ENCODE assay signal across 18 mouse cellular contexts in the genomic region with DNA sequence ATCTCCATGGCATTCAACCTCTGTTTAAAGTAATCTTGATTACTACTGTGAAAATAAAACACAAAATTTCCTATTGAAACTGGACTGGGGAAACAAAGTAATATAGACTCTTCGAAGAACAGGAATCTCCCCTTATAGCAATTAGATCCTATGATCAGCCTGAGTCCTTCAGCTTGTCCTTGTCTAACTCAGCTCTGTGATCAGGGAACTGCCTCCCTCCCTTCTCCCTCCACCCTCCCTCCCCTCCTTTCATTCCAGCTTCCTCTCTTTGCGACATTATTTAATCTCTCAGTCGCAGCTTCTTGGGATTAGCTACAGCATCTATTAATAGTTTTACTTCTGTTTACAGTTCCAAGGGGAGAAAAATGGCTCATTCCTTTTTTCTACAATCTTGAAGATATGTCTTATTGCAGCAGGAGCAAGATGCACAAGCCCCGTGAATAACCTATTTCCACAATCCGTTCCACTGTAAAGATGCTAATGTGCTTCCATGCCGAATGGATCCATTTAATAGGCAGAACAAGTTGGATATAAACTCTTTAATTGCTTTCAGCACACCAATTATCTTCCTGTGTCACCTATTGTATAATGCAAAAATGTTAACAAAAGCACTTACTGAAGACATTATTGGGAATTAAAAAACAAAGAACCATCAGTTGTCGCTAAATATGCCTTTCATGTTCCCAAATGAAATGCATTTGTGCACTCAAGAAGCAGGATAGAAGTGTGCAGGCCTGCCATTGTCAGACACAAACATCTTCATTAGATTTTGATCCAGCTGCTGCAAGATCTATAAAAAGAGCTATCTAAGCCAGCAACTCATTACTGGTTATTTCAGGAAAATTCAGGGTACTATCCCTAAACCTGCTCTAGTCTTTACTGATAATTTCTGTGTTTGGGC.
DNase-seq lines count a peak whose midpoint lies in the region; ATAC-seq and TF ChIP-seq lines count a peak whose summit lies in the region.
"Had no signal": no experiment of that assay in that cellular context is flagged by ENCODE, and none has a peak within 500 bp of the region (broad histone marks: within the 10 kb centered on the region; RNA-seq: fewer than 3 reads in every experiment).

No protein-coding gene starts in this region.

- WGBS in neural tube, embryonic 13.5 days, result 33% methylated on average over 7 of the region's 7 CpGs
- WGBS in forebrain, postnatal 0 days, result 10% methylated on average over 7 of the region's 7 CpGs
- 18% methylated on average over 7 of the region's 7 CpGs for WGBS in midbrain, postnatal 0 days
- WGBS in embryonic facial prominence, embryonic 10.5 days, result 56% methylated on average over 7 of the region's 7 CpGs

- H3K4me2 ChIP-seq in neural tube, embryonic 13.5 days, result 0 out of 2 replicates have a peak overlapping the region, but pooled peaks have one; percentile 5
- H3K4me2 ChIP-seq in forebrain, postnatal 0 days (ENCODE audit: low read depth), result no peak overlapping the region
- H3K4me2 ChIP-seq in midbrain, postnatal 0 days (ENCODE audit: low read depth, low read length, poor library complexity, severe bottlenecking), result no peak overlapping the region
- H3K4me2 ChIP-seq: heart, embryonic 12.5 days; intestine, embryonic 15.5 days; kidney, embryonic 15.5 days; neural tube, embryonic 12.5 days had no signal

- peak overlapping the region; percentile 49 for H3K27ac ChIP-seq in neural tube, embryonic 13.5 days (replicated peaks)
- no peak overlapping the region for H3K27ac ChIP-seq in forebrain, postnatal 0 days (ENCODE audit: low read depth, low read length)
- no peak overlapping the region for H3K27ac ChIP-seq in midbrain, postnatal 0 days (ENCODE audit: low read depth, low read length)
- H3K27ac ChIP-seq in embryonic facial prominence, embryonic 10.5 days (replicated peaks), result no peak overlapping the region
- H3K27ac ChIP-seq: intestine, embryonic 15.5 days; kidney, embryonic 15.5 days; neural tube, embryonic 12.5 days had no signal

- H3K4me1 ChIP-seq in neural tube, embryonic 13.5 days (replicated peaks), result peaks cover 31% of the 10 kb centered on the region; the same call in 1 of the 2 replicates
- no peaks in the 10 kb centered on the region for H3K4me1 ChIP-seq in forebrain, postnatal 0 days (ENCODE audit: insufficient read depth)
- H3K4me1 ChIP-seq in midbrain, postnatal 0 days (ENCODE audit: insufficient read depth, low read length), result no peaks in the 10 kb centered on the region; the same call in 1 of the 2 replicates
- H3K4me1 ChIP-seq in embryonic facial prominence, embryonic 10.5 days, result no peaks in the 10 kb centered on the region
- H3K4me1 ChIP-seq: heart, embryonic 12.5 days; intestine, embryonic 15.5 days; kidney, embryonic 15.5 days; neural tube, embryonic 12.5 days had no signal

- no peaks in the 10 kb centered on the region for H3K36me3 ChIP-seq in neural tube, embryonic 13.5 days
- H3K36me3 ChIP-seq in forebrain, postnatal 0 days (ENCODE audit: insufficient read depth), result no peaks in the 10 kb centered on the region
- no peaks in the 10 kb centered on the region for H3K36me3 ChIP-seq in midbrain, postnatal 0 days (ENCODE audit: insufficient read depth, low read length)
- H3K36me3 ChIP-seq in embryonic facial prominence, embryonic 10.5 days (replicated peaks), result no peaks in the 10 kb centered on the region
- H3K36me3 ChIP-seq: heart, embryonic 12.5 days; intestine, embryonic 15.5 days; kidney, embryonic 15.5 days; neural tube, embryonic 12.5 days had no signal

- H3K4me3 ChIP-seq in neural tube, embryonic 13.5 days, result no peak overlapping the region
- no peak overlapping the region for H3K4me3 ChIP-seq in forebrain, postnatal 0 days (ENCODE audit: low read depth, low read length)
- H3K4me3 ChIP-seq in midbrain, postnatal 0 days (ENCODE audit: low read depth, low read length), result no peak overlapping the region
- H3K4me3 ChIP-seq in embryonic facial prominence, embryonic 10.5 days, result no peak overlapping the region
- H3K4me3 ChIP-seq: heart, embryonic 12.5 days; intestine, embryonic 15.5 days; kidney, embryonic 15.5 days; neural tube, embryonic 12.5 days had no signal

- H3K27me3 ChIP-seq in neural tube, embryonic 13.5 days, result no peaks in the 10 kb centered on the region
- no peaks in the 10 kb centered on the region for H3K27me3 ChIP-seq in forebrain, postnatal 0 days (ENCODE audit: insufficient read depth, low read length)
- no peaks in the 10 kb centered on the region for H3K27me3 ChIP-seq in midbrain, postnatal 0 days (ENCODE audit: insufficient read depth, low read length)
- H3K27me3 ChIP-seq in embryonic facial prominence, embryonic 10.5 days (replicated peaks; ENCODE audit: low read depth, poor library complexity, severe bottlenecking), result no peaks in the 10 kb centered on the region
- H3K27me3 ChIP-seq: heart, embryonic 12.5 days; intestine, embryonic 15.5 days; kidney, embryonic 15.5 days; neural tube, embryonic 12.5 days had no signal

- no peak for DNase-seq in neural tube, embryonic 10.5 days (ENCODE audit: extremely low spot score, low spot score)
- peak; percentile 11 for DNase-seq in forebrain, postnatal 0 days
- peak; percentile 9 for DNase-seq in midbrain, postnatal 0 days (ENCODE audit: low spot score)
- no peak for DNase-seq in left cerebral cortex, adult 8-10 months (ENCODE audit: low spot score in 2 of 2)
- no peak for DNase-seq in kidney, adult 18-20 months
- DNase-seq in embryonic facial prominence, embryonic 10.5 days (ENCODE audit: low spot score), result no peak
- DNase-seq: cerebellum, postnatal 14 days; gastrocnemius, postnatal 36 days; liver; liver, postnatal 0 days; lung, postnatal 36 days; right cerebral cortex, postnatal 4 days; thymus, postnatal 4 days had no signal

- no peaks in the 10 kb centered on the region for H3K9me3 ChIP-seq in neural tube, embryonic 13.5 days
- H3K9me3 ChIP-seq in forebrain, postnatal 0 days (ENCODE audit: low read length), result no peaks in the 10 kb centered on the region
- H3K9me3 ChIP-seq in midbrain, postnatal 0 days (ENCODE audit: low read length), result no peaks in the 10 kb centered on the region
- no peaks in the 10 kb centered on the region for H3K9me3 ChIP-seq in embryonic facial prominence, embryonic 10.5 days
- H3K9me3 ChIP-seq: heart, embryonic 12.5 days; intestine, embryonic 15.5 days; kidney, embryonic 15.5 days; neural tube, embryonic 12.5 days had no signal

- H3K9ac ChIP-seq in neural tube, embryonic 13.5 days, result no peak overlapping the region
- no peak overlapping the region for H3K9ac ChIP-seq in forebrain, postnatal 0 days
- H3K9ac ChIP-seq in midbrain, postnatal 0 days (replicated peaks; ENCODE audit: low read length, poor library complexity, severe bottlenecking), result no peak overlapping the region
- H3K9ac ChIP-seq: heart, embryonic 12.5 days; intestine, embryonic 15.5 days; kidney, embryonic 15.5 days; liver, postnatal 0 days; neural tube, embryonic 12.5 days had no signal

- ATAC-seq in neural tube, embryonic 13.5 days (ENCODE audit: low read depth), result peak; percentile 66; the same call in 1 of the 2 replicates
- ATAC-seq in forebrain, postnatal 0 days, result peak; percentile 60; the same call in 1 of the 2 replicates
- ATAC-seq in midbrain, postnatal 0 days (ENCODE audit: low FRiP score), result no peak
- ATAC-seq: intestine, embryonic 15.5 days; liver, postnatal 0 days had no signal

- TF ChIP-seq CTCF in forebrain, postnatal 0 days (IDR thresholded peaks at IDR 0.05; ENCODE audit: low read depth), result no peak
- no peak for TF ChIP-seq CTCF in midbrain, postnatal 0 days (IDR thresholded peaks at IDR 0.05)

Comparison
In these comparisons a context has a peak if more than half of its experiments do, and no peak if none do; other contexts are left out.
1. DNase-seq: peak in forebrain, postnatal 0 days (single experiment) and midbrain, postnatal 0 days (single experiment); none in neural tube, embryonic 10.5 days (single experiment), left cerebral cortex, adult 8-10 months (0 of 2), kidney, adult 18-20 months (single experiment) and embryonic facial prominence, embryonic 10.5 days (single experiment).